Mouse (Mus musculus): ENCODE data around the gene Cdc42se1.
A peak's percentile ranks its signal among the peaks of the same experiment; 100 is the strongest.
"Not testable (repeated sequence)": the region's sequence is repeated elsewhere in the genome, so short reads cannot be mapped to it uniquely, and the experiment has no call there.

Cdc42se1 gene

GRCm38 (mm10) chr3:95228148-95228893 lies at the start of gene Cdc42se1:
Cdc42se1 (plus strand) TSS chr3:95228732.
- DNase-seq = peak; percentile 92

DNA sequence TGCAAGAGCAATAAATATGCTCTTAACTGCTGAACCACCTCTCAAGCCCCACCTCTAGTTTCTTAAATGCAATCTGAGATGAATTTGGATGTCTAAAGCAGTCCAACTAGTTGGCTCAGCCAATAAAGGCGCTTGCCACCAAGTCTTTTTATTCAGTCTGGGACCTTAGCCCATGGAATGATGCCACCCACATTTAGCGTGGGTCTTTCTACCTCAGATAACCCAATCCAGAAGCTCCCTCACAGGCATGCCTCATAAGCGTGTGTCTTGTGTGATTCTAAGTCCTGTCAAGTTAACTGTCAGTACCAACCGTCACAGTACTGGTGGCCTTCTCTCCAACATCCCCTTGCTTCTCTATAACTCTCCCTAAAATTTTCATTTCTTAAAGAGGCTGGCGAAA lies 49.6 kb upstream of the Cdc42se1 start:
- peak; percentile 23 for DNase-seq

DNA sequence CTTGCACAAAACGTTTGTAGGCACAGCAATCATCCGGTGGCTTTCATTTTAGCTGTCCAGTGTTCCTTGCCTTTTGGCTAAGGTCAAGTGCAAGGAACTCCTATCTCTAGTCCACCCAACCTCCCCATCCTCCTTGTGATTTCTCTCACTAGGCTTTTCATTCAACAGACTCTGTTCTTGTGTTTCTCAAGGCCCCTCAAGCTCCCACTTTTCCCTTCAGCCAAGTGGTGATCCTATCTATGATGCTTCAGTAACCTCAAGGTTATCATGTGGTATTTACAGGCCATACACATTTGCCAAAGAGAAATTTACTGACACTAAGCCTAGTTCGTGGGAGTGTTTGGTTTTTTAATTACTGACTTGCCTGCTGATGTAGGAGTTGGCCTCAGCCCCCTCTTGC lies 48.6 kb upstream of the Cdc42se1 start:
- no peak for DNase-seq

DNA sequence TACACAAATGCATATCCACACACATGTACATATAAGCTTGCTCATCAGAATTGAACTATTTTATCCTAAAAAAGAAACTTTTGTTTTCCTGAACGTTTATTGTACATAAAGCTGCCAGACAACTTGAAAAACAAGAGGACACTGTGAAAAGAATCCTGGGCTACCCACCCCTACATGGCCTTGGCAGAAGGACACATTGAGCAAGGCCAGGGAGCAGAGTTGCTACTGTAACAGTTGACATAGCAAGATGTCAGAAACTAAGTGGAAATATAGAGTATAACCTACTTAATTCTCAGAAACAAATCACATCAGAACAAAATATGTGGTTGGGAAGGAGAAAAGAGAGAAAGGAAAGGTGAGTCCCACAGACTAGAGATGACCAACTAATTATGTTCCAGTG lies 46.7 kb upstream of the Cdc42se1 start:
- DNase-seq = no peak

- DNase-seq = peak; percentile 28
These were observed 43.5 kb upstream of the Cdc42se1 start for GRCm38 (mm10) chr3:95184796-95185577.

DNA sequence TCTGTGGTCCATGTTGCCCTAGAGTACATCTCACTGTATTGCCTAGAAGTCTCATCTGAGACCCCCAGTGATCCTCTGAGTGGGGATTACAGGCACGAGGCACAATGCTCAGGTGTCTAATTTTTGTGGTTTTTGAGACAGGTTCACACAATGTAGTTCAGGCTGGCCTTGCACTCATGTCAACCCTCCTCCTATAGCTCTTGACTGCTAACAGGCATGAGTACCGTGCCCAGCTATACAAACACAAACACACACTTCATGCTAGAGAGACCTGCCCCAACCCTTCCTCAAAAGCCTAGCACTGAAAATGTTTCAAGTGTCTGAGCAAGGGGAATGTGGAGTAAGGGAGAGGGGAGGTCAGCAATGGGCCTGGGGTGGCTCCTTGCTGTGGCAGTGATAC lies 42.4 kb upstream of the Cdc42se1 start:
- DNase-seq = no peak

DNA sequence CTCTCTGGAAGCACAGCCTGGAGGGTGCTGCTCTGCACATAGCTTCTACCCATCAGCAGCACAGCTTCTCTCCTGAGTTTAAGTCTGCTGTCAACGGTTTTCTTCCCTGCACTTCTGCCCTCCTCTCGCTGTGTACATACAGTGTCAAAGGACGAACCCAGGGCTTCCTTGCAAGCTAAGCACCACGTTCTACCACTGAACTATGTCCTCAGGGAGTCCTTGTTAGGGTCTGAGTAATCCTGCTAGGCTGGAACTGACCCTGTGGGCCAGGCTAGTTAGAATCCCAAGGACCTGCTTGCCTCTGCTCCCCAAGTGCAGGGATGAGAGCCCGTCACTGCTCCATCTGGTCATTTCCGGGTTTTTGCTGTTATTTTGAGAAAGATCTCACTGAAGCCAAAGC lies 41.6 kb upstream of the Cdc42se1 start:
- DNase-seq = no peak

GRCm38 (mm10) chr3:95194721-95195135 lies 33.8 kb upstream of the Cdc42se1 start:
- no peak for DNase-seq

DNA sequence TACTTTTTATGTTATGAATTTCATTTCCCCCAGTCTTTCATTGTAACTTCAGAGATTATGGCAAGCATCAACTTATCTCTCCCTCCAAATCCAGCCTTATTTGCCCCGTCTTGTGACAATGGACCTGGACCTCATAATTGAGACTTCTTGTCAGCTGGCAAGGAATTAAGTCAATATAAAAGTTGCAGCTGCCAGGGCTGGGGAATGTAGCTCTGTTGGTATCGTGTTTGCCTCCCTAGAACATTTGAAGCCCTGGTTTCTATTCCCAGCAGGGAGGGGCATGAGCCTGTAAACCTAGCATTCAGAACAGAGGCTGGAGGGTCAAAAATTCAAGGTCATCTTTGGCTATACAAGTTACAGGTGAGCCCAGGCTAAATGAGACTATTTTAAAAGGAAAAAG lies 32.8 kb upstream of the Cdc42se1 start:
- no peak for DNase-seq

GRCm38 (mm10) chr3:95199101-95199500 lies 29.4 kb upstream of the Cdc42se1 start:
- no peak for DNase-seq

DNA sequence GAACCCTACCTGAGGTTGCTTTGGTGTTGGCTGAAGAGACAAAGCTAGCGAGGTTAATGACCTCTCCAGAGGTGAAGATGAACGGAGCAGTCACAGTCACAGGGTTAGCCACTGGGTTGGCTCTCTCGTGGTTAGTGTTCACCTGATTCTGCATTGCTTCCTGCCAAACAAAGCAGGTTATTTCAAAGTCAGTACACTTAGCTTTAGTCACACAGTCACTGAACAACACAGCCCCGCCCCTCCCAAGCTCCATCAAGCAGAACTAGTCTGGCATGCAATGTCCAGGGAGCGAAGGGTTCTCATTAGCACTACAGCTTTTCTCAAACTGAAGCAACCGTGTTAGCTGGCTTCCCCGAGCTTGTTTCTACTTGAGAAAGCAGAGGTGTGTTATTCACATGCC lies 28.4 kb upstream of the Cdc42se1 start:
- DNase-seq = no peak

GRCm38 (mm10) chr3:95200562-95200961 lies 28.0 kb upstream of the Cdc42se1 start:
- no peak for DNase-seq

GRCm38 (mm10) chr3:95203880-95204279 lies 24.7 kb upstream of the Cdc42se1 start:
- DNase-seq = peak; percentile 52

DNA sequence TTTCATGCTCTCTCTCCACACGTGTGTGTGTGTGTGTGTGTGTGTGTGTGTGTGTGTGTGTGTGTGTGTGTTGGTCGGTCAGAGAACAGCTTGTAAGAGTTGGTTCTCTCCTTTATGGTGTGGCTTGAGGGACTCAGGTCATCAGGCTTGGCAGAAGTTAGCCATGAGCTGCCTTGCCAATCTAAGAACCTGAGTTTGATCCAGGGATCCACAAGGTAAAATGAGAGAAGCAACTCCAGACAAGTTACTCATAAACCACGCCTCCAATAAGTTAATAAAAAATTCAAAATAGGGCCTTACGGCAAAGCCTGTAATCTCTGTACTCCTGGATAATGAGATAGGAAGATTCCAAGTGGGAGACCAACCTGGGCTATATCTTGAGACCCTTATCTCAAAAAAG lies 20.2 kb upstream of the Cdc42se1 start:
- no peak for DNase-seq

- no peak for DNase-seq
These were observed 17.9 kb upstream of the Cdc42se1 start for GRCm38 (mm10) chr3:95210585-95210984.

- DNase-seq = not testable (repeated sequence)
These were observed 15.5 kb upstream of the Cdc42se1 start for GRCm38 (mm10) chr3:95212889-95213608.

DNA sequence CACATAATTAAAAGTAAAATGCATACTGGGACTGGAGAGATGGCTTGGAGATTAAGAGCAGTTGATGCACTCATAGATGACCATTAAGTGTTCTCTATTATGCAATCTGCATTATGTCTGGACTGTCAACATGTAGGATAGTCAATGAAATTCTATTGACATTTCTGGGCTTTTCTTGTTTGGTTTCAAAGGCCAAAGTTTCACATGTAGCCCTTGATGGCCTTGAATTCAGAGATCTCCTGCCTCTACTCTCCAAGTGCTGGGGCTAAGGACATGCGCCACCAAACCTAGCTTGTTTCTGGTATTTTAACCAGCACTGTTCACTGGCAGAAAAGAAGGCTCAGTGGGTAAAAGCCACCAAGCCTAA lies 14.9 kb upstream of the Cdc42se1 start:
- no peak for DNase-seq

DNA sequence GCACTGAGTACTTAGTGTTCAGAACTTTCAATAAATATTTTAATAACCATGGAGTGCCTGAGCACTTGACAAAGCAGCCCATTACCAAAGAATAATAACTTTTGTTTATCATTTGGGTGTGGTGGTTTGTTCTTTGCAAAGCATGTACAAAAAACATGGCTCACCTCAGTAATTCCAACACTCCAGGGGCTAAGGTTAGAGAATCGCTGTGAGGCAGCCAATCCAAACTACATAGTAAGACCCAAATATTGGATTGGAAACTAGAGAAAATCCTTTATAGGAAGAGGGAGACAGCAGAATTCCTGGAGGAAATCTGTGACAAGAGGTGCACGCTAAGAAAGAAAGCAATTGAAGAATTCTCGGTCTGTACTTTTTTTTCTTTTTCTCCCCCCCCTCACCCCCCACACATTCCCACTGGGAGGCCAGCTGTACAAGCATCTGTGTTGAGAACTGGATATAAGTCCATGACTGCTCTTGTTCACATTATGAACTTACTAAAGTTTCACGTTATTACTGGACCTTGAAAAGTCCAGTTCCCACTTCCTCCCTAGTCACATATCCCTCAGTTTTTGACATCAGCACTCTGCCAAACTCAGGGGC lies 11.8 kb upstream of the Cdc42se1 start:
- no peak for DNase-seq

DNA sequence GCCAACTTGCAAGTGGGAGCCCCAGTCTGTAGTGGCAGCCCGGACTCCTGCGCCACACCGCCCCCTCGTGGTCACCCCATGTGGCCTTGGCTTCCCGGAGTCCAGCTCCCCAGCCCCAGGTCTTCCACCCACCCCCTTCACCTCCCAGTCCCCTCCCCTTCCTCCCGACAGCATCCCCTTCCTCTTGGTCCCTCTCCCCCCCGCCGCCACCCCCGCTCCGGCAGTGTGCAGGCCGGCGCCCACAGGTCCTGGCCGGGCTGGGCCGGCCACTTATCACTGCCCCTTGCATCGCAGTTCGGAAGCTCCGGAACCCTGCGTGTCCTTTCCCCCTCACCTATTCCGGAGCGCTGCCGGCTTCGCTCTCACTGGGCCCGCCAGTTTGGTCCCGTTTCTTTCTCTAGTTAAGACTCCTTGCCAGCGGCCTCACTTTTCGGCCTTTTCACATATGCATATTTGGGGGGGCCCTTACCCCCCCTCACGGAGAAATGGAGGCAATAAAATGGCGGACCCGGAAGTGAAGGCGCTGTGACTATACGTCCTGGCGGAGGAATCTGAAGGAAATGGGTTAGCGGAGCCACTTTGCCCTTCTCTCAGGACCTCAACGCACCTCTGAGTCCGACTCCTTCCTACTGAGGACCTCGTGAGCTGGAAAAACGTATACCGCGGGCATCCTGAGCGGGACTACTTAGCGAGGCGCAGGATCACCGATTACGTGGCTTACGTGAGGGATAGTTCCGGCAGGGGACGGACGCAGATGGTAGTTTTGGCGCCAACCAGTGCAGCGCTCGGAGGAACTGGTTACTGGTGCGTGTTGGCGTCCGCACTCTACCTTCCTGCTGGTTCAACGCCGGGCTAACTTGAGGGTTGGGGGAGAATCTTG lies 11.0 kb upstream of the Cdc42se1 start, which contains the start of gene Gabpb2:
Gabpb2 (minus strand) TSS at position 662 of the 880 bp plus-strand sequence.
- peak; percentile 90 for DNase-seq

DNA sequence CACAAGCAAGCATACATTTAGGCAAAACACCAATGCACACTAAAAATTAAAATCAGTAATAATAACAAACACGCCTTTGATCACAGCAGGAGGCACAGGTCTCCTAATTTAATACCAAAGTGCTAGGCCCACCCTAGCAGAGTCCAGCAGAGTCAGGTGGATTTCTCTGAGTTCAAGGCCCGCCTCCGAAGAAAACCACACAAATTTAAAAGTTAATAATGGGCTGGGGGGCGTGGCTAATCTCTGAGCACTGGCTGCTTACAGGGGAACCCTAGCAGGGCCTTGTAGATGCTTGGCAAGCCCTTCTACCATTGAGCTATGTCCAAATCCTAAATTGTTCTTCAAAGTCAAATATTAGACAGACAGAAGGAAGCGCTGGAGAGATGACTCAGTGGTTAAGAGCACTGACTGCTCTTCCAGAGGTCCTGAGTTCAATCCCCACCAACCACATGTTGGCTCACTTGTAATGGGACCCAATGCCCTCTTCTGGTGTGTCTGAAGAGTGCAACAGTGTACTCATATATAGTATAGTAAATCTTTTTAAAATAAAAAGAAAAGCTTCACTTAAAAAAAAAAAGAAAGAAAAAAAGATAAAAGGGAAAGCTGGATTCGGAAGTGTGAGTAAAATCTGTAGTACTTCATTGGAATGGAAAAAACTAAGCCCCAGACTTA lies 9.9 kb upstream of the Cdc42se1 start:
- no peak for DNase-seq

GRCm38 (mm10) chr3:95223041-95223440 lies 5.5 kb upstream of the Cdc42se1 start:
- no peak for DNase-seq
